Mouse (Mus musculus): ENCODE measurements around the gene Vav3. TPM values are rescaled to one million over a fixed set of nuclear protein-coding genes. Genes with fewer than 3 reads are reported as not detected.
A peak's percentile ranks its signal among the peaks of the same experiment; 100 is the strongest.

Gene Vav3
- 1 to 10 TPM; 2.2 to 3.3 TPM for total RNA-seq (2021)
- long read RNA-seq, experiment 1, partial matches to known transcripts = 1 of 2 reads
- long read RNA-seq, experiment 1, other reads (novel, unspliced or antisense) = 1 of 2 reads
- long read RNA-seq, experiment 2 = 0 reads

GRCm38 (mm10) chr3:109340274-109341070 lies at the start of gene Vav3:
TSS of gene Vav3 (plus strand) at chr3:109340653.
- DNase-seq = peak; percentile 79 to 87

- DNase-seq = no peak
These were observed 41.6 kb upstream of the Vav3 start for GRCm38 (mm10) chr3:109298857-109299256.

- DNase-seq = no peak
These were observed 41.0 kb upstream of the Vav3 start for GRCm38 (mm10) chr3:109299303-109300074.

- DNase-seq = no peak
These were observed 38.4 kb upstream of the Vav3 start for GRCm38 (mm10) chr3:109302059-109302458.

GRCm38 (mm10) chr3:109307406-109307805 lies 33.0 kb upstream of the Vav3 start:
- peak; percentile 4 to 8 for DNase-seq

- DNase-seq = no peak
These were observed 32.0 kb upstream of the Vav3 start for GRCm38 (mm10) chr3:109308468-109308867.

GRCm38 (mm10) chr3:109309317-109310265 lies 30.9 kb upstream of the Vav3 start:
- peak; percentile 12 to 23 for DNase-seq

- no peak for DNase-seq
These were observed 29.2 kb upstream of the Vav3 start for GRCm38 (mm10) chr3:109311172-109311824.

GRCm38 (mm10) chr3:109311875-109312274 lies 28.6 kb upstream of the Vav3 start:
- DNase-seq = no peak

GRCm38 (mm10) chr3:109313501-109313900 lies 27.0 kb upstream of the Vav3 start:
- no peak for DNase-seq

GRCm38 (mm10) chr3:109322225-109322624 lies 18.2 kb upstream of the Vav3 start:
- DNase-seq = no peak

- DNase-seq = no peak
These were observed 16.8 kb upstream of the Vav3 start for GRCm38 (mm10) chr3:109323447-109324300.

GRCm38 (mm10) chr3:109327128-109327527 lies 13.3 kb upstream of the Vav3 start:
- no peak for DNase-seq

- DNase-seq = no peak
These were observed 7.7 kb upstream of the Vav3 start for GRCm38 (mm10) chr3:109332755-109333154.

- DNase-seq = no peak
These were observed 5.0 kb upstream of the Vav3 start for GRCm38 (mm10) chr3:109335470-109335869.

- no peak for DNase-seq
These were observed 1.2 kb upstream of the Vav3 start for GRCm38 (mm10) chr3:109339290-109339689.

- peak; percentile 72 to 79 for DNase-seq
These were observed 546 bp upstream of the Vav3 start for GRCm38 (mm10) chr3:109339941-109340273.

- DNase-seq = no peak
These were observed 623 bp downstream of the Vav3 start for GRCm38 (mm10) chr3:109341071-109341480.

GRCm38 (mm10) chr3:109341631-109342030 lies 1.2 kb downstream of the Vav3 start:
- peak; percentile 19 to 63 for DNase-seq

- no peak for DNase-seq
These were observed 11.7 kb downstream of the Vav3 start for GRCm38 (mm10) chr3:109351956-109352684.

All from adrenal gland, postnatal 36 days (tissue).